Mouse (Mus musculus) lung, adult 2 months (tissue): ENCODE data around the gene Trim43a. TPM values are rescaled to one million over a fixed set of nuclear protein-coding genes. Genes with fewer than 3 reads are reported as not detected.
A peak's percentile ranks its signal among the peaks of the same experiment; 100 is the strongest.
"Not testable (repeated sequence)": the region's sequence is repeated elsewhere in the genome, so short reads cannot be mapped to it uniquely, and the experiment has no call there.

Experiments
- DNase-seq: peaks from one replicate; pipeline ENCODE4 v3.0.0; 2022
- H3K4me1 ChIP-seq: fragments of 200-500 bp; 2 replicates; pipeline ENCODE4 v1.6.1; 2011; ENCODE audit warnings: low read length; ENCODE audit not compliant: control insufficient read depth, insufficient read depth
- H3K4me3 ChIP-seq: fragments of 200-500 bp; replicated peaks from 2 replicates; pipeline ENCODE3; 2011; ENCODE audit warnings: low read depth, mild to moderate bottlenecking, control low read depth, low read length; ENCODE audit errors: extremely low read depth
- CTCF ChIP-seq: fragments of 200-500 bp; IDR thresholded peaks from 2 replicates; pipeline ENCODE4 v1.5.1; 2011; ENCODE audit warnings: mild to moderate bottlenecking, low read length, control low read depth; ENCODE audit not compliant: insufficient read depth
- POLR2A ChIP-seq: fragments of 200-500 bp; IDR thresholded peaks from 2 replicates; pipeline ENCODE4 v1.6.1; 2011; ENCODE audit warnings: low read depth, mild to moderate bottlenecking, control low read depth, low read length, borderline replicate concordance; ENCODE audit errors: extremely low read depth
- WGBS: fragments of 180-500 bp; shearing (Covaris S2); methylation state at CpG from one replicate; pipeline ENCODE4 v1.1.7; 2018; 5-methylcytosine and 5-hydroxymethylcytosine counted together
- polyA plus RNA-seq: library from polyadenylated mRNA; depleted of rRNA; stranded (reverse); fragments of >200 nt; gene quantifications from 2 replicates; pipeline ENCODE4 v1.2.3, GENCODE M21; 2012; rRNA removed

Gene Trim43a
- polyA plus RNA-seq, 1 experiment, result not detected

DNA sequence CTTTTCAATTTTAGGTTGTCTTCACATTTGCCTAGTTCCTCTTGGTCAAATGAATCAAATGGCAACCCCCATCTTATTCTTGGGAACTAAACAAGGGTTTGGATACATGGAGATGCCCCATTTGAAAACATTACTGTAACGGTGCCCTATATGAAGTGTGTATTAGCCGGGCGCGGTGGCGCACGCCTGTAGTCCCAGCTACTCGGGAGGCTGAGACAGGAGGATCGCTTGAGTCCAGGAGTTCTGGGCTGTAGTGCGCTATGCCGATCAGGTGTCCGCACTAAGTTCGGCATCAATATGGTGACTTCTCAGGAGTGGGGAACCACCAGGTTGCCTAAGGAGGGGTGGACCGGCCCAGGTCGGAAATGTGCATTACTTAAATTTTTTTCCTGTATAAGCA lies 27.6 kb upstream of the Trim43a start:
- no peak for DNase-seq
- 98% methylated on average over 14 of the region's 14 CpGs for WGBS
- no peaks in the 10 kb centered on the region; the same call in 1 of the 2 replicates for H3K4me1 ChIP-seq
- TF ChIP-seq CTCF (no peak), POLR2A (no peak)
- no peak overlapping the region for H3K4me3 ChIP-seq

DNA sequence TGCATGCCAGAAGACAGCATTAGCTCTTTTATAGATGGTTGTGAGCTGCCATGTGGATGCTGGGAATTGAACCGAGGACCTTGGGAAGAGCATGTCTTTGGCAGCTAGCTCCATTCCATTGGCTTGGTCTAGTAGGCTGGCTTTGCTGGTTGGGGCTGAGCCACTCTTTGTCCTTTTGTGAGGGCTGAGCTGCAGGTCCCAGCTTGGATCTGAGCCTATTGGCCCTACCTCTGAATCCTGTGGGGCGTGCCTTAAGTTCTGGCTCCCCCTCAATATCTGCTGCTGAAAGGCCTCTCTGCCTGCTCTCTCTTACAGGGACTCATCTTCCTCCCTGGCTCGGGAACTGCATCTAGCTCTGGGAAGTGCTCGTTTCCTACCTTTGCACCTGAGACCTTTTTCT lies 22.5 kb upstream of the Trim43a start:
- WGBS, result 82% methylated on average over 4 of the region's 4 CpGs
- no peak for DNase-seq
- Histone ChIP-seq H3K4me3 (no peak overlapping the region), H3K4me1 (no peaks in the 10 kb centered on the region; the same call in 1 of the 2 replicates)
- TF ChIP-seq CTCF (no peak), POLR2A (no peak)

DNA sequence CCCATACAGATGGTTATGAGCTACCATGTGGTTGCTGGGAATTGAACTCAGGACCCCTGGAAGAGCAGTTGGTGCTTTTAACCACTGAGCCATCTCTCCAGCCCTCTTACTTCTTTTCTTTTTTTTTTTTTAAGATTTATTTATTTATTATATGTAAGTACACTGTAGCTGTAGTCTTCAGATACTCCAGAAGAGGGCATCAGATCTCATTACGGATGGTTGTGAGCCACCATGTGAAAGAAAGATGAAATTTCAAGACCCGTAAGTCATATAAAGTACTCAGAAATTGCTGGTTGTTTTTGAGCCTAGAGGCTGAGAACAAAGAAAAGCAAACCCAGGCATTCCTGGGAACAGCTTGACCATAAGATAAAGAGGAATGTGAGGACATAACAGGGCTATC lies 19.2 kb upstream of the Trim43a start:
- H3K4me3 ChIP-seq, DNase-seq, H3K4me1 ChIP-seq: not testable (repeated sequence)
- WGBS, result 87% methylated on average over 2 of the region's 2 CpGs

DNA sequence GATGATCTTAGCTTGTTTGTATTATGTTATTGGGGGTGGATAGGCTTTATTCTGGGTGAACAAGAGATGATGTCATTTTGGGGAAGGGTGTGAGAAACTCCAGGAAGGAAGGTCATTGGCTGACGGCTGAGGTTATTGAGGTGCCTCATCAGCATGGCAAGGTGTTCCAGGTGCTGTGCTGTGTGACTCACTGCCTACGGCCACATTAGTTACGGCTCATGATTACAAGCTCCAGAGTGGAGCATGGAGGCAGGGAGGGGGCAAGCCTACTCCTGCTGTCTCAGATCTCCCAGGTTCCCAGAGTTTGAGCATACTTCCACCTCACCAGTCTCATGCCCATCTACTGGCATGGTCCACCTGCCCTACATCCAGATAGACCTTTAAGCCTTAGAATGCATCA lies 10.2 kb upstream of the Trim43a start:
- DNase-seq, H3K4me3 ChIP-seq, H3K4me1 ChIP-seq: not testable (repeated sequence)
- 96% methylated on average over 3 of the region's 3 CpGs for WGBS

DNA sequence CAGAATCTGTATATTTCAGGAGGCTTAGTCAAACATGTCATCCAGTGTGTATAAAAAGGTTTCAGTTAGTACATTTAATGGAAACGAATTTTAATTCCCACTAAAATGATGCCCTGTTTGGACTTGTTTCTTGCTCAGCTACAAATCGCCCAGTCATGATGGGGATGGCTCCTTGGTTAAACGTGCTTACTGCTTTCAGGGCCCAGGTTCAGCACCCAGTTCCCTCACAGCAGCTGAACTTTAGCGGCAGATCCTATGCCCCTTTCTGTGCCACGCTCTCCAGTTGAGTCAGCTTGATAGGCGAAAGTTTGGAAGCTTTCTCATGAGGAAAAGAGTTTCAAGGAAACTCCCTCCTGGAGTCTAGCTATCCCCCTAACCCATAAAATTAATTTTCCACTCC lies 13.0 kb downstream of the Trim43a start:
- not testable (repeated sequence) for H3K4me1 ChIP-seq, DNase-seq, H3K4me3 ChIP-seq
- 76% methylated on average over 6 of the region's 6 CpGs for WGBS

DNA sequence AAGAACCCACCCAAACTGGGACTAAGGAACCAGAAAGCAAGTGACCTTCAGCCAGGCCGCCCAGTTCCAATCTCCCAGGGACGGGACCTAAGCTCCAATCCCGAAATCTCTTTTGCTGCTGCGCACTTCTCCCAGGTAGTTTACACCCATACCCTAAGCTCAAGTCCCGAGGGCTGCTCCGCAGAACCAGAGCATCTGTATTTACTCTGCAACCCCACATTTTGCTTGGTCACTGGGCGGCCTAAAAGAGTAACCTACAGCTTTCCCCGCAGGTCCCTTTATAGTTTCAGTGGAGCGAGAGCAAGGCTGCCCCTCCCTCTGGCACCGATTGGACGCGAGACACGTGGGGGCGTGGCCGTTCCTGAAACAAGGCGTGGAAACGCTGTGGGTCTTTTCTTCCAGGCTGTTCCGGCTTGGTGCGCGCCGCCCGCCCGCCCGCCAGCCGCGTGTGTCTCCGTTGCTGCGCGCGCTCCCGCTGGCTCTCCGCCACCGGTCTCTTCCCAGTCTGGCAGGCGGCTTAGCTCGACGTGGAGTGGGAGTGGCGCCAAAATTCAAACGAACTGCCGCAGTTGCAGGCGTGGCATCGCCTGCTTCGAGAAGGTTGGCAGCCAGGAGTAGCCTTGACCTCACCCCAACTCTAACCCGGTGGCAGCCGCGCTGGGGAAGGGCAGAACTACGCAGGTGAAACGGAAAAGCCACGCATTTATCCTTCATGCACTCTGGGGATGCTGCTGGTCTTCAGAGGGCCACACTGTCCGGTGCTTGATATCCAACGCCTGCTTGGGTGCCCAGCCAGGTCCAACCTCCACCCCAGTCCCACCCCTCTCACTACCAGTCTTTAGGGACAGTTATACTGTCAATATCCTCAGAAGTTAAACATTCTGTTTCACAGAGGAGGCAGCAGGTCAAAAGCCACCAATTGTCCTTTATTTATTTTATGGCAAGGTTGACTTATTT lies 18.8 kb downstream of the Trim43a start:
- peak; percentile 100 for DNase-seq
- not testable (repeated sequence) for H3K4me3 ChIP-seq, H3K4me1 ChIP-seq
- WGBS, result 2% methylated on average over 47 of the region's 50 CpGs

DNA sequence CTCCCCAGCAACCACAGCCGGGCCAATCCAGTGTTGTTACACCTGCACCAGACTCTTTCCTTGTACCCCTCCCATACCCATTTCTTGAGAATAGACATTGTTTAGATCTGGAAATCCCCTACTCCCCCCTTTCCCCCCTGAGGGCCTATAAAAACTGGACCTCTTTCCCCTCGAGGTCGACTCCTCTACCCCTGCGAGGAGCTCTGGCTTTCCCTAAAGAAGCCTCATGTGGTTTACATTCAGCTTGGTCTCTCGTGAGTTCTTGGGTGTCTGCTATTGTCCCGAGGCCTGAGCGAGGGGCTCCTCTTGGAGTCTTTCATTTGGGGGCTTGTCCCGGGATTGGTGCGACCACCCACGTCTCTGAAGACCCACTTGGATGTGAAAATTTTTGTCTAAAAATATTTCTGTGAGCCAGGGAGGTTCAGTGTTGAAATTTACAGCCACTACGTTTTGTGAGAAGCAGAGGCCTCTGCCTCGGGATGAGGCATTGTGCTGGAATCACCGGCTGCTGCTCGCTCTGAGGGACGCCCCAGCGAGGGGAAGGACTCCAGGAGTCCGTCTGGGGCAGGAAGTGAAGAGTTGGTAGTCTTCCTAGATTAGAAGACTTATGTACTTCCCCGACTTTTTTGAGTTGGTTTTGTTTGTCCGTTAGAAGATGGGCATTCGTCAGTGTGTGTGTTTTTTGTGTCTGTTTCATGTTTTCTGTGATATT lies 45.3 kb downstream of the Trim43a start:
- H3K4me1 ChIP-seq, H3K4me3 ChIP-seq, DNase-seq: not testable (repeated sequence)
- 77% methylated on average over 17 of the region's 20 CpGs for whole genome bisulfite sequencing

DNA sequence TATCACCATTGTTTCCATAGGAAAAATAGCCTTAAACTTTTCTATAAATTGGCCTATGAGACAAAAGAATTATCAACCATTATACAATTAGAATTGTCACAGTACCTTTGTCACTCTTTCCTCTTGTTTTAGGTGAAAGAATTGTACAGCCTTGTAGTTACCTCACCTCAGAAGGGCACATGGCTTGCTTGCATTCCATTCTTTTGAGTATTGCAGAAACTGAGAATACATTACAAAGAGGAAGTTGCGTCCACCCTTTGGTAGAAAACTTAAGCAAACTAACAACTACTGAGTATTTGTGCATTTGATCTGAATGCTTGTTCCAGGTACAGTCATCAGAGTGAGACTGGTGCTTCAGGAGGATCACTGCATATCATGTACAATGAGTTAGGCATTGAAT lies 57.4 kb downstream of the Trim43a start:
- DNase-seq, H3K4me3 ChIP-seq, H3K4me1 ChIP-seq: not testable (repeated sequence)
- 66% methylated on average over 1 of the region's 1 CpGs for WGBS

Other genes starting within 250 kb of the Trim43a start
- 15.4 and 16.5 TPM in 2 replicates for gene Snx14, start 141.9 kb upstream of the Trim43a start, polyA plus RNA-seq
- 0.34 and 1.1 TPM in 2 replicates for gene Gm20537, start 124.3 kb upstream of the Trim43a start, polyA plus RNA-seq
- gene Syncrip, start 98.3 kb upstream of the Trim43a start, polyA plus RNA-seq, result 3.0 and 7.9 TPM in 2 replicates
- gene Zfp949, start 32.9 kb upstream of the Trim43a start, polyA plus RNA-seq, result 2.8 and 5.5 TPM in 2 replicates
- gene Mthfsl, start 139.4 kb downstream of the Trim43a start, polyA plus RNA-seq, result 12.3 and 17.7 TPM in 2 replicates
- 3.9 and 6.8 TPM in 2 replicates for gene Bcl2a1d, start 151.0 kb downstream of the Trim43a start, polyA plus RNA-seq